Mouse (Mus musculus): ENCODE data around the gene Ccdc89.
A peak's percentile ranks its signal among the peaks of the same experiment; 100 is the strongest.

Ccdc89 gene

DNA sequence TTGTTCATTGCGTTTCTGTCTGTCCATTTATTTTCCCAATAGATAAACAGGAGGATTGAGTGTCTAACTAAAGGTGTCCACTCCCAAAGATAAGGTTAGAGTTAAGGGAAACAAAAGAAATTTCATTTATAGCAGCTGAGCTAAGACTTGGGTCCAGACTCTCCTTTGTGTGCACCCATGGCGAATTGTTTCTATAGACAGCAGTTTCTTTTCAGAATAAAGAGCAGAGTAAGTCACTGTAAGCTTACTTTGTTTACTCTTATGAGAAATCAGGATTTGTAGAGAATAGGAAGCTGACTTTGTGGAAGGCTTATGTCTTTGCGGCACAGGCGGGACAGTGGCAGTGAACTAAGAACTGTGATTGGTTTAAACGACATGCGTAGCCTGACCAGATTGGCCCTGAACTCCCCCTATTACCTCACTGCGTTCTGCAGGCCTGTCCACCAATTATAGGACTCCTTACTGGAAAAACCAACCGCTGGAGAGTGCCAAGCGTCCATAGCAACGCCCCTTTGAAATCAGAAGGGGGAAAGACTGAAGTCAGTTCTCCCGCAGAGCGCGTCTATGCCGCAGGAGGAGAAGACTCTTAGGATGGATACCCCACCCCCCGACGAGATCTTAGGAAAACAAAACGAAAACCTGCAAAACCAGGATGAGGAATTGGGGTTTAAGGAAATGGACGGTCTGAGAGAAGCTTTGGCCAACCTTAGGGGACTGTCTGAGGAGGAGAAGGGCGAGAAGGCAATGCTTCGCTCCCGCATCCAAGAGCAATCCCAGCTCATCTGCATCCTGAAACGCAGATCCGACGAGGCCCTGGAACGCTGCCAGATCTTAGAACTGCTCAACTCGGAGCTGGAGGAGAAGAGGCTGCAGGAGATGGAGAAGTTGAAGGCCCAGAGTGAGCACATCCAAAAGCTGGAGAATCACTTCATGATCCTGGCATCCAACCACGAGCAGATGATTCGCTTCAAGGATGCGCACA is at the start of gene Ccdc89:
Gene Ccdc89 (plus strand): TSS at position 558 of the 982 bp plus-strand sequence.
- DNase-seq (ENCODE audit: low read depth, low spot score): peak; percentile 99

DNA sequence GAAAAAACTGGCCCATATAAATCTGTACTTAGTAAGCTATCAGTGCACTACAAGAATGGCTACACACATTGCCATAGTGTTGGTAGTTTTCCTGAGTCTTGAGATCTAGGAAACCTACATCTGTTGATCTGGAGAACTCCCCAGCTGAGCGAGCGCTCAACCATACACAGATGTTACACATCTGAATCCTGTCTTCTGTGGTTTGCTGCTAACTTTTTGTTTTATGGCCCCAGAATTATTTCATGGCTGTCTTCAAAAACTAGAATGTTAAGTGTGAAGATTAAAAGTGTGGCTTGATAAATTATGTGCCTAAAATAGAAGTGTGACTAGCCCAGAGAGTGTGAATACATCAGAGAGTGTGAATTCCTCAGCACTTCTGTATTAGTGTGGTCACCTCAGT is 42.0 kb upstream of the Ccdc89 start:
- no peak for DNase-seq (ENCODE audit: low read depth, low spot score)

DNA sequence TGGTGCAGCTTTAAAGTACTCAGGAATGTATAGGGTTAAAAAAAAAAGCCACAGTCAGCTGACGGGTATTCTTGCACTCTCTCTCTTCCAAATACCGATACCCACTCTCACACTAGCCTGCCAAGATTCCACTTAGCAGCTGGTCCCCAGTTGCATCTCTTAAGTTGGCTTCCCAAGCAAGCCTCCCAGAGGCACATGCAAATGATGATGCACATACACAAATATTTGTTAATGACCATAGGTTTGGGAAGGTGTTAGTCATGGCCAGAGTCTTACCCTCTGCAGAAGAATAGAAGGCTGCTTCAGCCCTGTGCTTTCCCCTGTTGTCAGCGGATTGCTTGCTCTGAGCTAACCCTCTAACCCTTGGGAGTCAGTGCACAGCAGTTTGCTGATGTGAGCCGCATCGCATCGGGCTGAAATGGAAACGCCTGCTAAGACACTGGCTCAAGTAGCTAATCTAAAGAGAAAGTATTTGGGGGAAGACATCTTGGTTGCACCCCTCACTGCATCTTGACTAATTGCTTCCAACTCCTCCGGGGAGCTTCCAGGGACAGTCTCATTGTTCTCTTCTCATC is 39.4 kb upstream of the Ccdc89 start:
- peak; percentile 89 for DNase-seq (ENCODE audit: low read depth, low spot score)

DNA sequence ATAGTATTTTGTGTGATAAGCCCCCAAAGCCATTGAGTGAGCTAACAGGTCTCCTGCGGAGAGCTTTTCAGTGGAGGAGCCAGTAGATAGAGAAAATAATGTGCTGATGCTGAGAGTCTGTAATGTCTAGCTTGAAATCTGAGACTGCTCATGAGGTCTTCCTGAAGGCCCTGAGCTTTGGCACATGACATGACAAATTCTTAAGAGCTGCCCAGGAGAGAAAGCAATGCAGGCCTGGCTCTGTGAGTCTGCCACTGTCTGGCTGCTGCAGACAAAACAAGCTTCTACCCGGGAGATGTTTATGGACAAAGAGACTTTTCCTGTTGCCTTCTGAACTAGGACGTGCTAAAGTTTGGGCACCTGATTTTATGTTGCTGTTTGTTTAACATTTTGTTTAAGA is 36.6 kb upstream of the Ccdc89 start:
- peak; percentile 30 for DNase-seq (ENCODE audit: low read depth, low spot score)

DNA sequence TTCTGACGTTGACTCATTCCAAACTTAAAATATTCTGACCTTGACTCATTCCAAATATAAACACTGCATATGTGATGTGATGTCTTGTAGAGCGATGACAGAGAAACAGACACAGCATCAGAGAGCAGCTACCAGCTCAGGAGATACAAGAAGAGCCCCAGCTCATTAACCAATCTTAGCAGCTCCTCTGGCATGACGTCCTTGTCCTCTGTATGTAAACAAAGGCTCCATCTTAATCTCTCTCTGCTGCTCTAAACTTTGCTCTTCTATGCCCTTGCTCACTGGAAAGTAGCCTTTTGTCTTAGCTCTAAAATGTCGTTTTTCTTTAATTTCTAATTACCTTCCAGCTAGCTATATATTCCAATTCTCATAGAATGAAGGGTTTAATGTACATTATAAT is 31.3 kb upstream of the Ccdc89 start:
- DNase-seq (ENCODE audit: low read depth, low spot score): no peak

DNA sequence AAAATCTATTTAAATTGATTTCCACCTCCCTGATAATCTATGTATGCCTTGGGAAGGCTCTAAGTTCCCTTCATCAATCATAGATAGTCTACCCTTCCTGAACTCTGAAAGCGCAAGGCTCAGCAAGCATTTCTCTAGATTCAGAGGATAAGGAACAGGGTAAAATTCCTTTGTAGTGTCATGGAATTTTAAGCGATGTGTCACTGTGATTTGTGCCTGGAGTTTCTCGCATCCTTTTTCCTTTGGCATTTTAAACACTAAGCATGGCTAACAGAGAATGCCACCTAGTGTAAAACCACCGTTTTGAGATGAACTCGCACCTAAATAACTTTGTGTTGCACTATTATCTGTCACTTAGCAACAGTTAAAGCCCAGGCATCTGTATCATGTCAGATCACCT is 30.4 kb upstream of the Ccdc89 start:
- DNase-seq (ENCODE audit: low read depth, low spot score): peak; percentile 30

DNA sequence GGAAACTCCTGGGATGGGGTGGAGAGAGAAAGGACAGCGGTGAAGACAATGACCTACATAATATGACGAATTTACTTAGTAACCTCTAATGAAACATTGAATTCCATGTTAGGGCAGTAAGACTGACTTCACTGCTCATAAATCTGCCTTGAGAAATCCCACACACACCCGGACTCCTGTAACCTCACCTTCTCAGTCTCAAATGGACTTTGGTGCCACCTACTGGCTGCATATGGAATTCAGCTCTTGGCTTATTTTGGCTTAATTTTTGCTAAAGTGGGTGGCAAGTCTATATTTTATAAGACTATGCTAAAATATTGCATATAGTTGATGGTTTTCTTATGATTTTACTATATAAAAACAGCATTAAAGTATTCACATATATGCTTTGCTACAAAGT is 16.4 kb upstream of the Ccdc89 start:
- DNase-seq (ENCODE audit: low read depth, low spot score): peak; percentile 87

DNA sequence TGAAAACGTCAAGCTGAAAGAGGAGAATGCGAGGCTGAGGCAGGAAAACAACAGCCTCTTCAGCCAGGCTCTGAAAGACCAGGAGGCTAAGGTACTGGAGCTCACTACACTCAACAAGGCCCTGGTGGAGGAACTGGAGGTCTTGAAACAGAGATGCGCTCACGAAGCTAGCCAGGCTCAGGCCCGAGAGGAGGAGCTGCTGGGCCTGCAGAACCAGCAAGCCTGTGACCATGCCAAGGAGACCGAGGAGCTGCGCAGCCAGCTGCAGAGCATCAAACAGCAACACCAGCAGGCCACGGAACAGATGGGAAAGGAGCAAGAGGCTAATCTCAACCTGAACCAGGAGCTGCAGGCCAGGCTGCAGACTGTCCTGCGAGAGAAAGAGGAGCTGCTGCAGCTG is 629 bp downstream of the Ccdc89 start:
- DNase-seq (ENCODE audit: low read depth, low spot score): peak; percentile 18

DNA sequence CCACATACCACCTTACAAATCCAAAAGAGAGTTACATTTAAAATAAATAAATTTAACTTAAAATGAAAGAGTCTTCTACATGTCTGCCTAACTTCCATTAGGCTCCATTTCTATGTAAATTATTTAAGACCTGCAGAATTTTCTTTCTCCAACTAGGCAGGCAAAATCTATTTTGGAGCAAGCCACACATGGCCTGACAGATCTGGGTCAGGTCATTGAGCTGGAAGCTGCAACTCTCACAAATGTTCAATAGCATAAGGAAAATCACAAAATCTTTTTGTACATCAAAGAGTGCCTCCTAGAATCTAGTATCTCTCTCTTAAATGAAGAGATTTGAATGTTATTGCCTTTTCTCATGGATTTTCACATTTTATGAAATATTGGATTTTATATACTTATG is 5.8 kb downstream of the Ccdc89 start:
- peak; percentile 63 for DNase-seq (ENCODE audit: low read depth, low spot score)

DNA sequence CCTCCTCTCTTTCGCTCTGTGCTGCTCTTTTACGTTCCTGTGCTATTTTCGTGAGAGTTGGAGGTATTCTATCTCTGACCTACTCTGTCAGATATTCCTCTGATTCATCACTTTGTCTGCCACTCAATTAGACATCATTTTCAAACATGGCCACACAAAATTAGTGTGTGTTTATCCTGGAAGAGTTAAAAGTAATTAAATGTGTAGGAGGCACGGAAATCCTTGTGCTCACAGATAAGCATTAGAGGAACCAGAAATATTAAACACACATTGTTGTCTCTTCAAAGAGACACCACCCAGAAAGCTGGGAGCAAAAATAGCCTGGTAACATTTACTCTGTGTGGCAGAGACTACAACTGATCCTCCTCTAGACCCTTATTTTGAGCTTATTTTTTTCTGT is 13.7 kb downstream of the Ccdc89 start:
- no peak for DNase-seq (ENCODE audit: low read depth, low spot score)

DNA sequence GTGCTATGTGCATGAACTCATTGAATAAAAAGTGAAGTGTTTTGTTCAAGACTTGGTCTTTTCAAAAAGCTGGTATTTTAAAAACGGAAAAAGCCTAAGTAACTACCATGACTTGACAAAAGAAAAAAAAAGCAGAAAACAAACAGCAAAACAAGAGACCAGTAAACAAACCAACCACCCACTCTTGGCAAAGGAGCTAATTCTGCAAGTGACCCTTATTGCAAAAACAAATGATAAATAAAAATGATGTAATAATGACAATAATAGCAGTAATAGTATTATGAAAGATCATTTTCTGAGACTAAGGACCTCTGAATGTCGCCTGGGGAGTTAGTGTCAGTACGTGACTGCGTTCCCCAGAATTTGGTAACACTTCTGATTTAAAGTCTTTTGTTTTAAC is 15.7 kb downstream of the Ccdc89 start:
- no peak for DNase-seq (ENCODE audit: low read depth, low spot score)

DNA sequence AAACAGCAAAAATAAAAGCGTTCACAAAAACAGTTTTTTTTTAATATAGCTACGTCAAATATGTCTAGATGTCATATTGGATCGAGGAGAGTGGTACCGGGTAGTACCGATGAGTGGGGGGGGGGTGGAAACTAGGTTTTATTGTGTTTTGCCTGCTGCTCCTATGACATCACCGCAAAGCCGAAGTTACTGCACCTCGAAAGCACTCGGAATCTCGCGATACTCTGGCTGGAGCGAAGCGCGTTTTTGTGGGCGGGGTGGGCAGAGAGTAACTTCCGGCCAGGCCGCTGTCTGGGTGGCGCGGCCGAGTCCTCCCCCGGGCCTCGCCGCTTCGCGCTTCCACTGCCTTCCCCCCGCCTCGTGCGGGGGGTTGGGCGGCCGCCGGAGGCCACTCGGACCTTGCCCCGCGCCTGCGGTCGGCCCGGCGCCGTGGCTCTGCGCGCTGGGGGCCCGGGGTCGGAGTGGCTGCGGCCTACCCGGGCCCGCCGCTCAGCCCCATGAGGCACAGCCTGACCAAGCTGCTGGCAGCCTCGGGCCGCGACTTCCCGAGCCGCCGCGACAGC is 16.2 kb downstream of the Ccdc89 start, which contains the start of gene Crebzf:
Gene Crebzf (plus strand): TSS at position 212 of the 563 bp plus-strand sequence.
- DNase-seq (ENCODE audit: low read depth, low spot score): peak; percentile 99

DNA sequence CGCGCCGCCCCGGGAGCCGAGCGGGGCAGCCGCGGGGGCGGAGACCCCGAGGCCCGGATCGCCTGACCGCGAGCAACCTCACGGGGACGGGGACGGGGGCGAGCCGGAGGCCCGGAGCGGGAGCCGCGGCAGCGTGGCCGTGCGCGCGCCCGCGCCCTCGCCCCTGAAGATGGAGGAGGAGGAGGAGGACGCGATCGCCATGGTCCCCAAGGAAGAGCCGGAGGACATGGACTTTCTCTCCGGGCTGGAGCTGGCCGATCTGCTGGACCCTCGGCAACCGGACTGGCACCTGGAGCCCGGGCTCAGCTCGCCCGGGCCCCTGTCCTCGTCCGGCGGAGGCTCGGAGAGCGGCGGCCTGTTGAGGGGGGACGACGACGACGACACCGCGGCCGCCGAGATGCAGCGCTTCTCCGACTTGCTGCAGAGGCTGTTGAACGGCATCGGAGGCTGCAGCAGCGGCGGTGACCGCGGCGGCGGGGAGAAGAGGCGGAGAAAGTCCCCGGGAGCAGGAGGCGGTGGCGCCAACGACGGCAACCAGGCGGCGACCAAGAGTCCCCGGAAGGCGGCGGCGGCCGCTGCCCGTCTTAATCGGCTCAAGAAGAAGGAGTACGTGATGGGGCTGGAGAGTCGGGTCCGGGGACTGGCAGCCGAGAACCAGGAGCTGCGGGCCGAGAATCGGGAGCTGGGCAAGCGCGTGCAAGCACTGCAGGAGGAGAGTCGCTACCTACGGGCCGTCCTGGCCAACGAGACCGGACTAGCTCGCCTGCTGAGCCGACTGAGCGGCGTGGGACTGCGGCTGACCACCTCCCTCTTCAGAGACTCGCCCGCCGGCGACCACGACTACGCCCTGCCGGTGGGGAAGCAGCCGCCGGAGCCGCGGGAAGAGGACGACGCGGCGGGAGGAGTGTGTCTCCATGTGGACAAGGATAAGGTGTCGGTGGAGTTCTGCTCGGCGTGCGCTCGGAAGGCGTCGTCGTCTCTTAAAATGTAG is 17.0 kb downstream of the Ccdc89 start:
- DNase-seq (ENCODE audit: low read depth, low spot score): peak; percentile 79

DNA sequence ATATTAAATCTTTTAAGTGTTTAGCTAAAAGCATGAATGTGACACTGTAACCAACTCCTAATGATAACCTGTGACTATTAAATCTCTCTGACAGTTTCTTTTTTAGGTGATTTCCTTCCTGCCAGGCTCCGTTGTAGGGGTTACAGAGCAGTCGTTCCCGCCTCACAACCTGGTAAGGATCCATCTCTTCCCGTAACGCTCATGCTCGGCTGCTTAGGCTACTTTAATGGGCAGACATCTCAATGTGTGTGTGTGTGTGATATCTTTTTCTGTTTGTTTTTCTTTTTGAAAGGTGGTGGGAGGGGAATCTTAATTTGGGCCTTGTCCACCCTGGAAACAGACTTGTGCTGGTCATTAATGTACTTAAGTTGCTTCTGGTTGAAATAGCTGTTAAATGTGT is 17.8 kb downstream of the Ccdc89 start:
- DNase-seq (ENCODE audit: low read depth, low spot score): peak; percentile 31

DNA sequence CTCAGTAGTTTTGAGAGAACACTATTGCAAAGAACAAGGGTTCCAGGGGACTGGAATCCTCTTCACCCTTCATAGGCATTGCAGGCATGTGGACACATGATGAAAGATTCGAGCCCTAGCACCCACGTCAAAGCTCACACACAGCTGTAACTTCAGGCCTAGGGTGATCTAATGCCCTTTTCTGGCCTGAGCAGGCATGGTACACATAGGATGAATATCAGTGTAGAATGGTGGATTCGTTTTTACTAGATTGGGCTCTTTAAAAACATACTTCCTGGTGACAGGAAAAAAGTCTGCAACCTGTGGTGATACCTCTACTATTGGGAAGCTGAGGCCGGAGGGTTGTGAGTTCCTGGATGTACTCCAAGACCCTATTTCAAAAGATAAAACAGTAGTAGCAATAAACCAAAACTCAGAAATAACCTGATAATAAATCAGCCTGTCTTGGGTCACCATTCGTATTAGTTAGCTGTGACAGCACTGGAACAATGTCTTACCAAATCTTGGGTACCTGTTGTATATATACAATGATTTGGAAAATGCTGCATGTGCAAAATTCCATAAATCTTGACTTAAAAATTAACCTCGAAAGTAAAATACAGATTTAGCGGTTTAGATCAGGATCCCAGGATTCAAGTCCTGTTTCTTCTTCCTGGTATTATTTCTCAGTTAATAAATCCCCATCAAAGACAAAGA is 29.9 kb downstream of the Ccdc89 start:
- no peak for DNase-seq (ENCODE audit: low read depth, low spot score)

DNA sequence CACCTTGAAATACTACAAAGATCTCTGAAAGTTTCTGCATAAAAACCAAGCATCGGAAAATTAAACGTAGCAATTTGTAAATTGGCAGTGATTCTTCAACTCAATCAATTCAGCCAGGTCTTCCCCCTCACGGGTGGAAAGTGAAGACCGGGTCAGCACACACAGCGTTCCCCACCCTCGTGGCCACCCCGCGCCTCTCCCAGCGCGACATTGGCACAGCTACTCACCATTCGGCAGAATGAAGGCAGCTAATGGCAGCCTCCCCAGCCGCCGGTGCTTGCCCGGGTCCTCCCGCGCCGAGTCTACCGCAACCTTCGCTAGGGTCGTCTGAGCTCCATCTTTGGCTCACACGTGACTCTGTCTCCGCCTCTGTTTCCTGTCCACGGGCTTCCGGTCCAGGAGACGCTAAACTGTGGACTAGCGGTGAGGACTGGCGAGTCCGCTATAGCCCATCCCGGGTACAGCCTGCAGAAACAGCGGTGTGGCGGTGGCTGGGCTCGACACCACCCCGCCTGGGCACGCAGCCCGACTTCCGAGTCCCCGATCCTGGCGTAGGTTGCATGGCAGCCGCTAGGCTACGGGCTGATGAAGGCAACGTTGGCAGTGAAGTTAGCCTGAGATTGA is 30.6 kb downstream of the Ccdc89 start, which contains the start of gene Tmem126a:
Gene Tmem126a (minus strand): TSS at position 385 of the 624 bp plus-strand sequence.
- DNase-seq (ENCODE audit: low read depth, low spot score): peak; percentile 96

DNA sequence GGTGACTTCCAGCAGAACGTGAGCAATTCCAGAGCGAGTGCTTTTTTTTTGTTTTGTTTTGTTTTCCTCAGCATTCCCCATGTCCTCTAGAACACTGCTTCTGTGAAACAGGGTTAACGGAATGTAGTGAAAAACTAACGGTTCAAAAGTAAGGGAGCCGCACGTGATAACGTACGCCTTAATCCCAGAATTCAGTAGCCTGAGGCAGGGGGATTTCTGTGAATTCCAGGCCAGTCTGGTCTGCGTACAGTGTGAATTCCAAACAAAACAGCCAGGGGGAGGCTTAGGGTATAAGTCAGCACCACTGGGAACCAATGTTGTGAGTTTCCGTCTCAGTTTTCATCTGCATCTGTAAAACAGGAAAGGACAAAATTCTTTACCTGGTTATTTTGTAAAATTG is 31.1 kb downstream of the Ccdc89 start:
- peak; percentile 43 for DNase-seq (ENCODE audit: low read depth, low spot score)

DNA sequence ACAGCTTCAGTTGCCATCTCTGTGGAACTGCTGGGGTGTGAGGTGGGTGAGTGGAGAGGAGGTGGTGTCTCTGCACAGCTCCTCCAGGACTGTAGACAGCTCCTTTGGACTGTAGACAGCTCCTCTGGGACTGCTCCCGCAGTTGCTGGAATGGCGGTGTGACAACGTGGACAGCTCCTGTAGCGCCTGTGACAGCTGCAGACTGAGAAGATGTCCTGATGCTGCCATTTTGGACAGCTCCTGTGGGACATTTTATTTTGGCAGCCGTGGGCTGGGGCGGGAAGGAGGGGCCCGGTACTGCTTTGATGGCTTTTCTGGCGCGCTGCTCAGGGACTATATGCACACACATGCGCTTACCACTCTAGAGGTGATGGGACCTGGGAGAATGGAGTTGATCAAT is 34.0 kb downstream of the Ccdc89 start:
- no peak for DNase-seq (ENCODE audit: low read depth, low spot score)

DNA sequence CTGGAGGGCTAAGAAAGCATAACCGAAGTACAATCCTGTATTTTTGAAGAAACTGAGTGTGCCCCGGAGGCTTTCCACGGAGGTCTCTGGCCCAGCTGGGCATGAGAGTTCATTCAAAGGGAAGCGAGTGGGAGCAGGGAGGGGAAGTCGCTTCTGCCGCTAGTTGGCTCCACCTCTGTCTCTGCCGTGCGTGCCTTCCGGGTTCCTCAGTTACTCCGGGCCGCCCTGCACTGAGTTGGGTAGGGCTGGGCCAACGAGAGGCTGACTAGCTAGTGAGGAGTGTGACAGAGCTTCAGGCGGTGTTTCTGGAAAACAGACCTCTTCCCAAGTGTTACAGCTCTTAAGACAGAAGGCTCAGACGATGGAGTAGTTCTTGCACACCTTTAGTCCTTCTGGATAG is 34.6 kb downstream of the Ccdc89 start:
- DNase-seq (ENCODE audit: low read depth, low spot score): peak; percentile 37

DNA sequence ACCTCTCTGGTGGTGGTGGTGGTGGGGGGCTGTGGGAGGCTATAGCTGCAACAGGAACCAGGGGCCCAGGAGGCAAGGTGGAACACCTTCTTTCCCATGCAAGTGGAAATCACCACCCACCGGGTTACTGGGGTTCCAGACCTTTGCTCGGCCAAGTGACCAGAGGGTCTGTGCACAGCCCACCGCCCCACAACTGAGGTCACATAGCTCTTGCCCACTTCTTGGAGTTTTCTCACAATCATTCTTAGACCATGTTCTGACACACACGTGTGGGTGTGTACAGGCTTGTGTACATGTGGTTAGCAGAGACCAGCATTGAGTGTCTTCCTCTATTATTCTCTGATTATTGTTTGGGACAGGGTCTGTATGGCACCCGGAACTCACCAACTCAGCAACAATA is 35.1 kb downstream of the Ccdc89 start:
- no peak for DNase-seq (ENCODE audit: low read depth, low spot score)
